Mouse (Mus musculus) thymus, adult 2 months (tissue): ENCODE results near the gene Lmo7.

Experiments used
- CTCF ChIP-seq: fragments of 200-500 bp; IDR thresholded peaks from 2 replicates; pipeline ENCODE4 v1.5.1; 2012; ENCODE audit warnings: mild to moderate bottlenecking, control low read depth, low read length, moderate library complexity, borderline replicate concordance; ENCODE audit not compliant: control insufficient read depth, poor library complexity, insufficient read depth; ENCODE audit errors: extremely low read depth
- POLR2A ChIP-seq: fragments of 200-500 bp; IDR thresholded peaks from 2 replicates; pipeline ENCODE4 v1.6.1; 2012; ENCODE audit warnings: mild to moderate bottlenecking, low read length, control low read depth, moderate library complexity; ENCODE audit not compliant: control insufficient read depth, poor library complexity, insufficient read depth; ENCODE audit errors: extremely low read depth

GRCm38 (mm10) chr14:101946711-101947516 is 217.2 kb downstream of the Lmo7 start:
- TF ChIP-seq CTCF (no peak), POLR2A (no peak)
